Mouse (Mus musculus) midbrain, postnatal 0 days (tissue): Measurements from ENCODE around the gene Phc2. TPM values are rescaled to one million over a fixed set of nuclear protein-coding genes. Genes with fewer than 3 reads are reported as not detected.

Experiments
- ATAC-seq: fragments of 200-750 bp; cut with Nextera tagmentation; 2 replicates; pipeline ENCODE4 v1.8.0; 2017; ENCODE audit warnings: moderate number of reproducible peaks, mild to moderate bottlenecking, moderate TSS enrichment, moderate library complexity; ENCODE audit not compliant: low FRiP score
- DNase-seq: peaks from one replicate; pipeline ENCODE4 v3.0.0-alpha.2; 2015; ENCODE audit warnings: low spot score
- H3K27ac ChIP-seq: fragments of 300-500 bp; sonication (generic); 2 replicates; pipeline ENCODE4 v1.5.1; 2014; ENCODE audit warnings: low read depth, mild to moderate bottlenecking, low read length, mixed read lengths
- H3K27me3 ChIP-seq: fragments of 300-500 bp; sonication (generic); 2 replicates; pipeline ENCODE4 v1.6.1; 2014; ENCODE audit warnings: low read length, control low read depth, mixed read lengths; ENCODE audit not compliant: insufficient read depth
- H3K36me3 ChIP-seq: fragments of 300-500 bp; sonication (generic); 2 replicates; pipeline ENCODE4 v1.6.1; 2014; ENCODE audit warnings: low read length, control low read depth, mixed read lengths; ENCODE audit not compliant: insufficient read depth
- H3K4me1 ChIP-seq: fragments of 300-500 bp; sonication (generic); 2 replicates; pipeline ENCODE4 v1.6.1; 2014; ENCODE audit warnings: mild to moderate bottlenecking, control low read depth, antibody characterized with exemption, low read length, mixed read lengths; ENCODE audit not compliant: insufficient read depth
- H3K4me2 ChIP-seq: fragments of 300-500 bp; sonication (generic); 2 replicates; pipeline ENCODE4 v1.6.1; 2014; ENCODE audit warnings: low read depth, mild to moderate bottlenecking, low read length, mixed read lengths; ENCODE audit not compliant: poor library complexity, severe bottlenecking
- H3K4me3 ChIP-seq: fragments of 300-500 bp; sonication (generic); 2 replicates; pipeline ENCODE4 v1.5.1; 2014; ENCODE audit warnings: low read depth, mild to moderate bottlenecking, low read length, moderate library complexity
- H3K9ac ChIP-seq: fragments of 300-500 bp; sonication (generic); replicated peaks from 2 replicates; pipeline ENCODE4 v1.6.1; 2014; ENCODE audit warnings: mild to moderate bottlenecking, low read length, moderate library complexity, mixed read lengths; ENCODE audit not compliant: poor library complexity, severe bottlenecking
- H3K9me3 ChIP-seq: fragments of 300-500 bp; sonication (generic); 2 replicates; pipeline ENCODE4 v1.6.1; 2016; ENCODE audit warnings: low read length, control low read depth
- CTCF ChIP-seq: IDR thresholded peaks from 2 replicates; pipeline ENCODE4 v1.5.1; 2016; ENCODE audit warnings: antibody characterized with exemption, mild to moderate bottlenecking
- WGBS: fragments of 180-500 bp; shearing (Covaris S2); extraction: QIAGEN DNeasy Blood & Tissue Kit; methylation state at CpG from one replicate; pipeline ENCODE4 v1.1.7; 2014; 5-methylcytosine and 5-hydroxymethylcytosine counted together
- polyA plus RNA-seq: library from polyadenylated mRNA; unstranded; fragments of >200 nt; fragmentation: Nextera tagmentation; extraction: Ambion mirVana; gene quantifications from 2 replicates; pipeline ENCODE4 v1.2.1, GENCODE M21; 2015
- total RNA-seq: library from RNA; depleted of rRNA; stranded (reverse); fragments of >200 nt; gene quantifications from 2 replicates; pipeline ENCODE4 v1.2.3, GENCODE M21; 2014

The Phc2 gene
- total and polyA plus RNA-seq, 2 experiments from 2014 or later, result 34.8 to 64.3 TPM

GRCm38 (mm10) chr4:128751006-128751405, 96.5 kb downstream of the Phc2 start:
- ATAC-seq (no peak), DNase-seq (no peak)
- H3K36me3 ChIP-seq, result peaks cover 71% of the 10 kb centered on the region
- no peak overlapping the region for H3K4me2 ChIP-seq
- no peaks in the 10 kb centered on the region for H3K27me3 ChIP-seq
- peak; percentile 54 for TF ChIP-seq CTCF
- H3K27ac ChIP-seq, result no peak overlapping the region
- H3K9me3 ChIP-seq, result no peaks in the 10 kb centered on the region
- H3K4me3 ChIP-seq, result no peak overlapping the region
- no peak overlapping the region for H3K9ac ChIP-seq
- no peaks in the 10 kb centered on the region for H3K4me1 ChIP-seq
- 65% methylated on average over 5 of the region's 5 CpGs for WGBS

GRCm38 (mm10) chr4:128752031-128752757, 97.7 kb downstream of the Phc2 start:
- TF ChIP-seq CTCF, result no peak
- WGBS, result 90% methylated on average over 13 of the region's 13 CpGs
- H3K4me2 ChIP-seq, result no peak overlapping the region
- H3K27me3 ChIP-seq, result no peaks in the 10 kb centered on the region
- no peaks in the 10 kb centered on the region for H3K9me3 ChIP-seq
- ATAC-seq (no peak), DNase-seq (no peak)
- H3K4me3 ChIP-seq, result no peak overlapping the region
- no peak overlapping the region for H3K9ac ChIP-seq
- H3K27ac ChIP-seq, result no peak overlapping the region
- no peaks in the 10 kb centered on the region for H3K4me1 ChIP-seq
- H3K36me3 ChIP-seq, result peaks cover 59% of the 10 kb centered on the region

GRCm38 (mm10) chr4:128753571-128753970, 99.1 kb downstream of the Phc2 start:
- no peak for TF ChIP-seq CTCF
- Histone ChIP-seq H3K27ac (0 out of 2 replicates have a peak overlapping the region, but pooled peaks have one; percentile 18), H3K36me3 (peaks cover 45% of the 10 kb centered on the region), H3K9me3 (no peaks in the 10 kb centered on the region), H3K4me3 (no peak overlapping the region), H3K9ac (no peak overlapping the region), H3K27me3 (no peaks in the 10 kb centered on the region), H3K4me2 (no peak overlapping the region), H3K4me1 (no peaks in the 10 kb centered on the region)
- 71% methylated on average over 7 of the region's 7 CpGs for WGBS
- ATAC-seq, result no peak
- no peak for DNase-seq

GRCm38 (mm10) chr4:128755064-128755463, 100.6 kb downstream of the Phc2 start, which contains the start of gene A3galt2:
TSS of gene A3galt2 (plus strand) at chr4:128755364.
- Histone ChIP-seq H3K4me3 (no peak within 1 kb of the TSS), H3K4me2 (no peak within 1 kb of the TSS), H3K9ac (no peak within 1 kb of the TSS), H3K36me3 (peaks cover 33% of the 10 kb centered on the region), H3K27me3 (no peaks in the 10 kb centered on the region), H3K27ac (0 out of 2 replicates have a peak within 1 kb of the TSS, but pooled peaks have one; percentile 14), H3K4me1 (no peaks in the 10 kb centered on the region), H3K9me3 (no peaks in the 10 kb centered on the region)
- DNase-seq, result no peak
- ATAC-seq, result no peak
- WGBS, result 81% methylated on average over 3 of the region's 3 CpGs
- TF ChIP-seq CTCF, result no peak

- H3K36me3 ChIP-seq, result peaks cover 25% of the 10 kb centered on the region
- DNase-seq (peak; percentile 42), ATAC-seq (no peak)
- 0 out of 2 replicates have a peak overlapping the region, but pooled peaks have one; percentile 14 for H3K27ac ChIP-seq
- H3K9ac ChIP-seq, result no peak overlapping the region
- no peak overlapping the region for H3K4me2 ChIP-seq
- TF ChIP-seq CTCF, result no peak
- H3K4me1 ChIP-seq, result no peaks in the 10 kb centered on the region
- no peaks in the 10 kb centered on the region for H3K27me3 ChIP-seq
- no peaks in the 10 kb centered on the region for H3K9me3 ChIP-seq
- 73% methylated on average over 7 of the region's 7 CpGs for WGBS
- H3K4me3 ChIP-seq, result no peak overlapping the region
These were observed 101.4 kb downstream of the Phc2 start for GRCm38 (mm10) chr4:128755900-128756299.

- Histone ChIP-seq H3K36me3 (no peaks in the 10 kb centered on the region), H3K9ac (no peak overlapping the region), H3K4me3 (no peak overlapping the region), H3K4me1 (no peaks in the 10 kb centered on the region), H3K4me2 (no peak overlapping the region), H3K27me3 (no peaks in the 10 kb centered on the region), H3K9me3 (no peaks in the 10 kb centered on the region), H3K27ac (no peak overlapping the region)
- WGBS, result 83% methylated on average over 5 of the region's 5 CpGs
- no peak for ATAC-seq
- TF ChIP-seq CTCF, result no peak
- no peak for DNase-seq
These were observed 104.7 kb downstream of the Phc2 start for GRCm38 (mm10) chr4:128759214-128759613.
